Mouse (Mus musculus) left cerebral cortex, adult 2 months (tissue): Measurements from ENCODE around the gene Lrrc71. TPM values are rescaled to one million over a fixed set of nuclear protein-coding genes. Genes with fewer than 3 reads are reported as not detected.

Experiments used
- DNase-seq, 2 experiments: peaks; one replicate each; pipeline ENCODE4 v3.0.0; 2021 to 2022; ENCODE audit warnings: low spot score in 2 of 2, mixed read lengths in 1 of 2; ENCODE audit errors: extremely low spot score in 1 of 2
- H3K27ac ChIP-seq: fragments of 200-600 bp; 2 replicates; pipeline ENCODE4 v1.8.1; 2022
- H3K4me3 ChIP-seq: fragments of 200-600 bp; 2 replicates; pipeline ENCODE4 v1.8.1; 2022
- CTCF ChIP-seq: fragments of 200-600 bp; IDR thresholded peaks from 2 replicates; pipeline ENCODE4 v1.8.1; 2022; ENCODE audit warnings: antibody characterized with exemption, mild to moderate bottlenecking, moderate library complexity
- intact Hi-C: fragments of 180-260 bp; cut with DNase I; formaldehyde crosslinking; loops from one replicate; pipeline ENCODE4 v1.15.1; 2025
- total RNA-seq, 2 experiments: library from RNA; stranded (reverse); gene quantifications; 2 replicates each; pipeline ENCODE4 v1.2.3; 2021

Gene Lrrc71
- total RNA-seq, 2 experiments from 2014 or later: 0.16 to 0.54 TPM

GRCm38 (mm10) chr3:87771088-87771487, 22.7 kb upstream of the Lrrc71 start:
- TF ChIP-seq CTCF: no peak
- no peak overlapping the region for H3K27ac ChIP-seq
- intact Hi-C loops: loop anchor here (2.0 kb wide), 1 partner anchor 70 kb away; no protein-coding TSS in a partner anchor
- H3K4me3 ChIP-seq: no peak overlapping the region
- DNase-seq: no peak

- intact Hi-C loops: loop anchor here (1.0 to 2.0 kb wide), 3 partner anchors 46 to 90 kb away; no protein-coding TSS in a partner anchor
- Histone ChIP-seq H3K27ac (no peak overlapping the region), H3K4me3 (no peak overlapping the region)
- peak; percentile 89 for TF ChIP-seq CTCF
- no peak for DNase-seq
These were observed 21.9 kb upstream of the Lrrc71 start for GRCm38 (mm10) chr3:87770280-87770679.

GRCm38 (mm10) chr3:87769506-87769905, 21.1 kb upstream of the Lrrc71 start:
- intact Hi-C loops: no loop called here
- no peak for TF ChIP-seq CTCF
- H3K27ac ChIP-seq: no peak overlapping the region
- no peak for DNase-seq
- no peak overlapping the region for H3K4me3 ChIP-seq

- H3K4me3 ChIP-seq: peak overlapping the region; percentile 34
- TF ChIP-seq CTCF: peak; percentile 91
- intact Hi-C loops: no loop called here
- DNase-seq: peak; percentile 46 to 58
- peak overlapping the region; percentile 75 for H3K27ac ChIP-seq
These were observed 20.4 kb upstream of the Lrrc71 start for GRCm38 (mm10) chr3:87768844-87769243.

- H3K4me3 ChIP-seq: peak overlapping the region; percentile 34
- TF ChIP-seq CTCF: no peak
- intact Hi-C loops: no loop called here
- peak overlapping the region; percentile 75 for H3K27ac ChIP-seq
- no peak for DNase-seq
These were observed 20.0 kb upstream of the Lrrc71 start for GRCm38 (mm10) chr3:87768431-87768830.

GRCm38 (mm10) chr3:87767764-87768163, 19.3 kb upstream of the Lrrc71 start:
- Histone ChIP-seq H3K4me3 (peak overlapping the region; percentile 34), H3K27ac (no peak overlapping the region; the same call in 1 of the 2 replicates)
- intact Hi-C loops: no loop called here

GRCm38 (mm10) chr3:87766284-87766667, 17.9 kb upstream of the Lrrc71 start:
- DNase-seq: no peak
- TF ChIP-seq CTCF: no peak
- Histone ChIP-seq H3K4me3 (no peak overlapping the region), H3K27ac (no peak overlapping the region; the same call in 1 of the 2 replicates)
- intact Hi-C loops: no loop called here

More at GRCm38 (mm10) chr3:87767764-87768163, 19.3 kb upstream of the Lrrc71 start:
- TF ChIP-seq CTCF: no peak
- DNase-seq: no peak

- intact Hi-C loops: no loop called here
- Histone ChIP-seq H3K27ac (peak overlapping the region; percentile 73), H3K4me3 (no peak overlapping the region)
- no peak for DNase-seq
- no peak for TF ChIP-seq CTCF
These were observed 17.3 kb upstream of the Lrrc71 start for GRCm38 (mm10) chr3:87765631-87766283.

GRCm38 (mm10) chr3:87765091-87765490, 16.7 kb upstream of the Lrrc71 start:
- TF ChIP-seq CTCF: no peak
- Histone ChIP-seq H3K4me3 (peak overlapping the region; percentile 21; the same call in 1 of the 2 replicates), H3K27ac (peak overlapping the region; percentile 73)
- no peak for DNase-seq
- intact Hi-C loops: no loop called here

GRCm38 (mm10) chr3:87764506-87764905, 16.1 kb upstream of the Lrrc71 start:
- peak overlapping the region; percentile 53 for H3K27ac ChIP-seq
- DNase-seq: no peak
- intact Hi-C loops: no loop called here
- no peak for TF ChIP-seq CTCF
- H3K4me3 ChIP-seq: peak overlapping the region; percentile 21; the same call in 1 of the 2 replicates

GRCm38 (mm10) chr3:87763683-87764289, 15.4 kb upstream of the Lrrc71 start:
- Histone ChIP-seq H3K4me3 (peak overlapping the region; percentile 5; the same call in 1 of the 2 replicates), H3K27ac (peak overlapping the region; percentile 75)
- no peak; the same call in 1 of the 2 replicates for TF ChIP-seq CTCF
- peak; percentile 56 to 79 for DNase-seq
- intact Hi-C loops: no loop called here

GRCm38 (mm10) chr3:87763202-87763601, 14.8 kb upstream of the Lrrc71 start:
- intact Hi-C loops: no loop called here
- Histone ChIP-seq H3K4me3 (no peak overlapping the region), H3K27ac (peak overlapping the region; percentile 75; the same call in 1 of the 2 replicates)
- TF ChIP-seq CTCF: no peak
- DNase-seq: no peak
